Mouse (Mus musculus): Measurements from ENCODE around the gene Acot7. TPM values are rescaled to one million over a fixed set of nuclear protein-coding genes. Genes with fewer than 3 reads are reported as not detected.

Gene Acot7
- polyA plus RNA-seq, 1 experiment from 2014 or later: 480 TPM

GRCm38 (mm10) chr4:152190096-152190653 lies 12.2 kb downstream of the Acot7 start:
- H3K27me3 ChIP-seq (ENCODE audit: control insufficient read depth, insufficient read depth, low read depth, low read length): no peaks in the 10 kb centered on the region
- H3K4me1 ChIP-seq (ENCODE audit: control insufficient read depth, insufficient read depth, low read length): peaks cover 22% of the 10 kb centered on the region
- no peak overlapping the region for H3K27ac ChIP-seq (ENCODE audit: low read length)
- no peak for ATAC-seq
- H3K36me3 ChIP-seq (ENCODE audit: control insufficient read depth, insufficient read depth, low read length): no peaks in the 10 kb centered on the region
- no peak overlapping the region for H3K4me3 ChIP-seq (ENCODE audit: low read depth, low read length)
- 66% methylated on average over 11 of the region's 11 CpGs for WGBS
- no peak overlapping the region for H3K4me2 ChIP-seq (ENCODE audit: low read length)
- no peak overlapping the region for H3K9ac ChIP-seq (ENCODE audit: low read depth, low read length)
- H3K9me3 ChIP-seq (replicated peaks; ENCODE audit: control insufficient read depth, low read length, poor library complexity, severe bottlenecking): no peaks in the 10 kb centered on the region

GRCm38 (mm10) chr4:152190701-152191100 lies 12.8 kb downstream of the Acot7 start:
- no peak for ATAC-seq
- Histone ChIP-seq H3K4me1 (ENCODE audit: control insufficient read depth, insufficient read depth, low read length) (peaks cover 16% of the 10 kb centered on the region), H3K9ac (ENCODE audit: low read depth, low read length) (no peak overlapping the region), H3K27me3 (ENCODE audit: control insufficient read depth, insufficient read depth, low read depth, low read length) (no peaks in the 10 kb centered on the region), H3K4me3 (ENCODE audit: low read depth, low read length) (no peak overlapping the region), H3K27ac (ENCODE audit: low read length) (no peak overlapping the region), H3K36me3 (ENCODE audit: control insufficient read depth, insufficient read depth, low read length) (no peaks in the 10 kb centered on the region), H3K9me3 (replicated peaks; ENCODE audit: control insufficient read depth, low read length, poor library complexity, severe bottlenecking) (no peaks in the 10 kb centered on the region), H3K4me2 (ENCODE audit: low read length) (no peak overlapping the region)
- WGBS: 82% methylated on average over 5 of the region's 5 CpGs

GRCm38 (mm10) chr4:152192569-152192968 lies 14.6 kb downstream of the Acot7 start:
- Histone ChIP-seq H3K36me3 (ENCODE audit: control insufficient read depth, insufficient read depth, low read length) (no peaks in the 10 kb centered on the region), H3K4me1 (ENCODE audit: control insufficient read depth, insufficient read depth, low read length) (peaks cover 11% of the 10 kb centered on the region; the same call in 1 of the 2 replicates), H3K4me3 (ENCODE audit: low read depth, low read length) (no peak overlapping the region), H3K4me2 (ENCODE audit: low read length) (no peak overlapping the region), H3K9ac (ENCODE audit: low read depth, low read length) (0 out of 2 replicates have a peak overlapping the region, but pooled peaks have one; percentile 17), H3K9me3 (replicated peaks; ENCODE audit: control insufficient read depth, low read length, poor library complexity, severe bottlenecking) (no peaks in the 10 kb centered on the region), H3K27me3 (ENCODE audit: control insufficient read depth, insufficient read depth, low read depth, low read length) (no peaks in the 10 kb centered on the region), H3K27ac (ENCODE audit: low read length) (no peak overlapping the region)
- ATAC-seq: no peak
- WGBS: 34% methylated on average over 4 of the region's 4 CpGs

GRCm38 (mm10) chr4:152194476-152195175 lies 16.7 kb downstream of the Acot7 start:
- ATAC-seq: no peak
- Histone ChIP-seq H3K9ac (ENCODE audit: low read depth, low read length) (no peak overlapping the region), H3K36me3 (ENCODE audit: control insufficient read depth, insufficient read depth, low read length) (no peaks in the 10 kb centered on the region), H3K27me3 (ENCODE audit: control insufficient read depth, insufficient read depth, low read depth, low read length) (no peaks in the 10 kb centered on the region), H3K9me3 (replicated peaks; ENCODE audit: control insufficient read depth, low read length, poor library complexity, severe bottlenecking) (no peaks in the 10 kb centered on the region), H3K4me3 (ENCODE audit: low read depth, low read length) (no peak overlapping the region), H3K4me2 (ENCODE audit: low read length) (no peak overlapping the region), H3K27ac (ENCODE audit: low read length) (no peak overlapping the region), H3K4me1 (ENCODE audit: control insufficient read depth, insufficient read depth, low read length) (peaks cover 11% of the 10 kb centered on the region; the same call in 1 of the 2 replicates)
- WGBS: 94% methylated on average over 3 of the region's 3 CpGs

- H3K4me1 ChIP-seq (ENCODE audit: control insufficient read depth, insufficient read depth, low read length): peaks cover 4% of the 10 kb centered on the region; the same call in 1 of the 2 replicates
- ATAC-seq: no peak
- H3K27ac ChIP-seq (ENCODE audit: low read length): no peak overlapping the region
- no peaks in the 10 kb centered on the region for H3K27me3 ChIP-seq (ENCODE audit: control insufficient read depth, insufficient read depth, low read depth, low read length)
- no peaks in the 10 kb centered on the region for H3K36me3 ChIP-seq (ENCODE audit: control insufficient read depth, insufficient read depth, low read length)
- H3K9me3 ChIP-seq (replicated peaks; ENCODE audit: control insufficient read depth, low read length, poor library complexity, severe bottlenecking): no peaks in the 10 kb centered on the region
- no peak overlapping the region for H3K4me3 ChIP-seq (ENCODE audit: low read depth, low read length)
- no peak overlapping the region for H3K9ac ChIP-seq (ENCODE audit: low read depth, low read length)
- WGBS: 96% methylated on average over 8 of the region's 9 CpGs
- H3K4me2 ChIP-seq (ENCODE audit: low read length): no peak overlapping the region
Observed at GRCm38 (mm10) chr4:152196276-152196675, 18.3 kb downstream of the Acot7 start.

- Histone ChIP-seq H3K4me2 (ENCODE audit: low read length) (no peak overlapping the region), H3K4me1 (ENCODE audit: control insufficient read depth, insufficient read depth, low read length) (peaks cover 7% of the 10 kb centered on the region; the same call in 1 of the 2 replicates), H3K4me3 (ENCODE audit: low read depth, low read length) (no peak overlapping the region), H3K27me3 (ENCODE audit: control insufficient read depth, insufficient read depth, low read depth, low read length) (no peaks in the 10 kb centered on the region), H3K36me3 (ENCODE audit: control insufficient read depth, insufficient read depth, low read length) (no peaks in the 10 kb centered on the region), H3K9me3 (replicated peaks; ENCODE audit: control insufficient read depth, low read length, poor library complexity, severe bottlenecking) (no peaks in the 10 kb centered on the region), H3K27ac (ENCODE audit: low read length) (no peak overlapping the region), H3K9ac (ENCODE audit: low read depth, low read length) (no peak overlapping the region)
- no peak for ATAC-seq
- WGBS: 85% methylated on average over 5 of the region's 5 CpGs
Observed at GRCm38 (mm10) chr4:152197545-152197944, 19.6 kb downstream of the Acot7 start.

GRCm38 (mm10) chr4:152199617-152200016 lies 21.7 kb downstream of the Acot7 start:
- ATAC-seq: no peak
- Histone ChIP-seq H3K9ac (ENCODE audit: low read depth, low read length) (no peak overlapping the region), H3K36me3 (ENCODE audit: control insufficient read depth, insufficient read depth, low read length) (no peaks in the 10 kb centered on the region), H3K4me3 (ENCODE audit: low read depth, low read length) (no peak overlapping the region), H3K9me3 (replicated peaks; ENCODE audit: control insufficient read depth, low read length, poor library complexity, severe bottlenecking) (no peaks in the 10 kb centered on the region), H3K27me3 (ENCODE audit: control insufficient read depth, insufficient read depth, low read depth, low read length) (no peaks in the 10 kb centered on the region), H3K27ac (ENCODE audit: low read length) (no peak overlapping the region), H3K4me1 (ENCODE audit: control insufficient read depth, insufficient read depth, low read length) (peaks cover 9% of the 10 kb centered on the region; the same call in 1 of the 2 replicates), H3K4me2 (ENCODE audit: low read length) (no peak overlapping the region)
- WGBS: 82% methylated on average over 1 of the region's 1 CpGs

- H3K9ac ChIP-seq (ENCODE audit: low read depth, low read length): no peak overlapping the region
- no peaks in the 10 kb centered on the region for H3K9me3 ChIP-seq (replicated peaks; ENCODE audit: control insufficient read depth, low read length, poor library complexity, severe bottlenecking)
- ATAC-seq: no peak
- peaks cover 9% of the 10 kb centered on the region; the same call in 1 of the 2 replicates for H3K4me1 ChIP-seq (ENCODE audit: control insufficient read depth, insufficient read depth, low read length)
- no peaks in the 10 kb centered on the region for H3K36me3 ChIP-seq (ENCODE audit: control insufficient read depth, insufficient read depth, low read length)
- no peak overlapping the region for H3K27ac ChIP-seq (ENCODE audit: low read length)
- H3K4me3 ChIP-seq (ENCODE audit: low read depth, low read length): no peak overlapping the region
- no peak overlapping the region for H3K4me2 ChIP-seq (ENCODE audit: low read length)
- H3K27me3 ChIP-seq (ENCODE audit: control insufficient read depth, insufficient read depth, low read depth, low read length): no peaks in the 10 kb centered on the region
- WGBS: 75% methylated on average over 6 of the region's 6 CpGs
Observed at GRCm38 (mm10) chr4:152201492-152201891, 23.6 kb downstream of the Acot7 start.

GRCm38 (mm10) chr4:152202418-152202817 lies 24.5 kb downstream of the Acot7 start:
- Histone ChIP-seq H3K36me3 (ENCODE audit: control insufficient read depth, insufficient read depth, low read length) (no peaks in the 10 kb centered on the region), H3K27me3 (ENCODE audit: control insufficient read depth, insufficient read depth, low read depth, low read length) (no peaks in the 10 kb centered on the region), H3K4me2 (ENCODE audit: low read length) (no peak overlapping the region), H3K9me3 (replicated peaks; ENCODE audit: control insufficient read depth, low read length, poor library complexity, severe bottlenecking) (no peaks in the 10 kb centered on the region), H3K4me3 (ENCODE audit: low read depth, low read length) (no peak overlapping the region), H3K9ac (ENCODE audit: low read depth, low read length) (no peak overlapping the region), H3K4me1 (ENCODE audit: control insufficient read depth, insufficient read depth, low read length) (peaks cover 9% of the 10 kb centered on the region; the same call in 1 of the 2 replicates), H3K27ac (ENCODE audit: low read length) (peak overlapping the region; percentile 13; the same call in 1 of the 2 replicates)
- 73% methylated on average over 1 of the region's 1 CpGs for WGBS
- ATAC-seq: no peak
